Comparison of ENCODE assay signal across 23 mouse cellular contexts in genomic region chr19:5402293-5402692, GRCm38 (mm10). TPM values are rescaled to one million over a fixed set of nuclear protein-coding genes. Genes with fewer than 3 reads are reported as not detected.
DNase-seq lines count a peak whose midpoint lies in the region; ATAC-seq and TF ChIP-seq lines count a peak whose summit lies in the region.
"Had no signal": no experiment of that assay in that cellular context is flagged by ENCODE, and none has a peak within 500 bp of the region (broad histone marks: within the 10 kb centered on the region; RNA-seq: fewer than 3 reads in every experiment).

Tsga10ip (minus strand) TSS chr19:5402526.

- peak within 1 kb of the TSS; percentile 68; the same call in 1 of the 2 replicates for H3K27ac ChIP-seq in cerebellum, adult 2 months (ENCODE audit: insufficient read depth, low read length)
- H3K27ac ChIP-seq in hindbrain, embryonic 13.5 days, result no peak within 1 kb of the TSS
- H3K27ac ChIP-seq in hindbrain, embryonic 11.5 days (ENCODE audit: low read depth, low read length), result no peak within 1 kb of the TSS
- H3K27ac ChIP-seq in lung, embryonic 14.5 days (ENCODE audit: low read depth), result no peak within 1 kb of the TSS
- H3K27ac ChIP-seq in thymus, adult 2 months (ENCODE audit: control insufficient read depth, insufficient read depth, low read length), result no peak within 1 kb of the TSS
- H3K27ac ChIP-seq: heart, adult 2 months; hindbrain, embryonic 15.5 days; neural tube, embryonic 15.5 days had no signal

- H3K9ac ChIP-seq in hindbrain, embryonic 13.5 days, result peak within 1 kb of the TSS; percentile 36; the same call in 1 of the 2 replicates
- no peak within 1 kb of the TSS for H3K9ac ChIP-seq in hindbrain, embryonic 11.5 days (ENCODE audit: low read depth, low read length)
- H3K9ac ChIP-seq in lung, embryonic 14.5 days, result no peak within 1 kb of the TSS
- H3K9ac ChIP-seq: hindbrain, embryonic 15.5 days; neural tube, embryonic 15.5 days had no signal

- peak; percentile 25 to 30 for DNase-seq in cerebellum, adult 2 months
- DNase-seq in cerebellum, adult 11-12 months, result no peak
- no peak for DNase-seq in hindbrain, embryonic 11.5 days (ENCODE audit: low spot score)
- DNase-seq in lung, embryonic 14.5 days, result no peak
- no peak for DNase-seq in lung, postnatal 36 days
- DNase-seq in thymus, postnatal 4 days, result peak; percentile 9
- no peak for DNase-seq in thymus, adult 2 months
- DNase-seq: adrenal gland, postnatal 25 days; gastrocnemius, postnatal 36 days; heart, adult 2 months; heart, postnatal 36 days; kidney, adult 8-10 months; lung, postnatal 14 days; right cerebral cortex, adult 18-20 months; right cerebral cortex, postnatal 4 days had no signal

- H3K4me3 ChIP-seq in cerebellum, adult 2 months (replicated peaks; ENCODE audit: insufficient read depth, low read depth, low read length), result no peak within 1 kb of the TSS
- H3K4me3 ChIP-seq in hindbrain, embryonic 13.5 days, result no peak within 1 kb of the TSS
- no peak within 1 kb of the TSS for H3K4me3 ChIP-seq in hindbrain, embryonic 11.5 days (ENCODE audit: low read depth, low read length)
- no peak within 1 kb of the TSS for H3K4me3 ChIP-seq in lung, embryonic 14.5 days (ENCODE audit: low read depth, low read length)
- H3K4me3 ChIP-seq in thymus, adult 2 months (ENCODE audit: control insufficient read depth, insufficient read depth, low read length), result no peak within 1 kb of the TSS
- H3K4me3 ChIP-seq: heart, adult 2 months; hindbrain, embryonic 15.5 days; neural tube, embryonic 15.5 days had no signal

- TF ChIP-seq POLR2A in cerebellum, adult 2 months (IDR thresholded peaks at IDR 0.05; ENCODE audit: borderline replicate concordance, insufficient read depth, low read length), result no peak
- TF ChIP-seq POLR2A in thymus, adult 2 months (IDR thresholded peaks at IDR 0.05; ENCODE audit: control insufficient read depth, extremely low read depth, insufficient read depth, low read length, poor library complexity), result no peak

- no peak for TF ChIP-seq CTCF in cerebellum, adult 2 months (IDR thresholded peaks at IDR 0.05; ENCODE audit: borderline replicate concordance, insufficient read depth, low read depth, low read length)
- TF ChIP-seq CTCF in lung, embryonic 14.5 days (IDR thresholded peaks at IDR 0.05; ENCODE audit: low read depth), result peak; percentile 19; the same call in 1 of the 2 replicates
- no peak for TF ChIP-seq CTCF in thymus, adult 2 months (IDR thresholded peaks at IDR 0.05; ENCODE audit: borderline replicate concordance, control insufficient read depth, extremely low read depth, insufficient read depth, low read length, poor library complexity)

- no peaks in the 10 kb centered on the region for H3K36me3 ChIP-seq in hindbrain, embryonic 13.5 days
- no peaks in the 10 kb centered on the region for H3K36me3 ChIP-seq in hindbrain, embryonic 11.5 days (ENCODE audit: control insufficient read depth, insufficient read depth, low read length)
- no peaks in the 10 kb centered on the region for H3K36me3 ChIP-seq in lung, embryonic 14.5 days (ENCODE audit: insufficient read depth)
- no peaks in the 10 kb centered on the region for H3K36me3 ChIP-seq in thymus, adult 2 months (ENCODE audit: control insufficient read depth, insufficient read depth, low read length)
- H3K36me3 ChIP-seq: hindbrain, embryonic 15.5 days; neural tube, embryonic 15.5 days had no signal

- H3K27me3 ChIP-seq in cerebellum, adult 2 months (ENCODE audit: control insufficient read depth, insufficient read depth, low read length), result no peaks in the 10 kb centered on the region
- no peaks in the 10 kb centered on the region for H3K27me3 ChIP-seq in hindbrain, embryonic 13.5 days
- H3K27me3 ChIP-seq in hindbrain, embryonic 11.5 days (ENCODE audit: control insufficient read depth, insufficient read depth, low read length), result no peaks in the 10 kb centered on the region
- no peaks in the 10 kb centered on the region for H3K27me3 ChIP-seq in lung, embryonic 14.5 days (ENCODE audit: insufficient read depth, low read length)
- no peaks in the 10 kb centered on the region for H3K27me3 ChIP-seq in thymus, adult 2 months (ENCODE audit: control insufficient read depth, insufficient read depth, low read length)
- H3K27me3 ChIP-seq: hindbrain, embryonic 15.5 days; neural tube, embryonic 15.5 days had no signal

- no peaks in the 10 kb centered on the region for H3K9me3 ChIP-seq in hindbrain, embryonic 13.5 days
- H3K9me3 ChIP-seq in hindbrain, embryonic 11.5 days (ENCODE audit: control insufficient read depth, low read length), result no peaks in the 10 kb centered on the region
- no peaks in the 10 kb centered on the region for H3K9me3 ChIP-seq in lung, embryonic 14.5 days (ENCODE audit: low read depth, low read length)
- H3K9me3 ChIP-seq: hindbrain, embryonic 15.5 days; neural tube, embryonic 15.5 days had no signal

- ATAC-seq in hindbrain, embryonic 13.5 days (ENCODE audit: low FRiP score), result no peak
- no peak for ATAC-seq in hindbrain, embryonic 11.5 days (ENCODE audit: low FRiP score)
- ATAC-seq in lung, embryonic 14.5 days (ENCODE audit: insufficient read depth), result no peak
- ATAC-seq: forebrain, embryonic 16.5 days had no signal

- WGBS in cerebellum, adult 2 months, result 29% methylated on average over 8 of the region's 8 CpGs
- 76% methylated on average over 8 of the region's 8 CpGs for WGBS in hindbrain, embryonic 13.5 days
- WGBS in hindbrain, embryonic 11.5 days, result 76% methylated on average over 8 of the region's 8 CpGs
- 68% methylated on average over 8 of the region's 8 CpGs for WGBS in lung, embryonic 14.5 days
- 97% methylated on average over 8 of the region's 8 CpGs for WGBS in thymus, adult 2 months

- peaks cover 13% of the 10 kb centered on the region for H3K4me1 ChIP-seq in cerebellum, adult 2 months (ENCODE audit: control insufficient read depth, insufficient read depth, low read length)
- H3K4me1 ChIP-seq in hindbrain, embryonic 13.5 days (replicated peaks), result peaks cover 7% of the 10 kb centered on the region
- no peaks in the 10 kb centered on the region for H3K4me1 ChIP-seq in hindbrain, embryonic 11.5 days (replicated peaks; ENCODE audit: control insufficient read depth, insufficient read depth, low read length)
- no peaks in the 10 kb centered on the region for H3K4me1 ChIP-seq in lung, embryonic 14.5 days (ENCODE audit: insufficient read depth)
- peaks cover 5% of the 10 kb centered on the region for H3K4me1 ChIP-seq in thymus, adult 2 months (replicated peaks; ENCODE audit: control insufficient read depth, insufficient read depth, low read length)

- no peak within 1 kb of the TSS for H3K4me2 ChIP-seq in hindbrain, embryonic 13.5 days
- H3K4me2 ChIP-seq in hindbrain, embryonic 11.5 days (replicated peaks; ENCODE audit: low read depth, low read length), result no peak within 1 kb of the TSS
- no peak within 1 kb of the TSS for H3K4me2 ChIP-seq in lung, embryonic 14.5 days
- H3K4me2 ChIP-seq: hindbrain, embryonic 15.5 days; neural tube, embryonic 15.5 days had no signal

RNA-seq across cellular contexts. Expression of gene Tsga10ip, which starts in this region (rescaled TPM):
- polyA plus RNA-seq in cerebellum, adult 2 months (2012; rRNA removed), result 0.21 TPM in 1 of 2 replicates, not detected in the other
- 0.18 TPM in 1 of 2 replicates, not detected in the other for polyA plus RNA-seq in hindbrain, embryonic 13.5 days (2015; fragmentation: Nextera tagmentation; extraction: Ambion mirVana)
- polyA plus RNA-seq in hindbrain, embryonic 11.5 days (2014; fragmentation: Nextera tagmentation; extraction: Ambion mirVana), result 0.53 and 0.54 TPM in 2 replicates
- polyA plus RNA-seq in lung, embryonic 14.5 days (2014; fragmentation: Nextera tagmentation; extraction: Ambion mirVana), result 0.64 TPM in 1 of 2 replicates, not detected in the other
- 0.14 and 0.59 TPM in 2 replicates for polyA plus RNA-seq in thymus, adult 2 months (2012; rRNA removed)
- polyA plus RNA-seq: forebrain, embryonic 16.5 days; hindbrain, embryonic 15.5 days; limb, embryonic 11.5 days; liver, adult 2 months; neural tube, embryonic 15.5 days; stomach, embryonic 14.5 days; urinary bladder, adult 2 months had no signal

Comparison
In these comparisons a context has a peak if more than half of its experiments do, and no peak if none do; other contexts are left out.
1. Peak in DNase-seq and H3K27ac ChIP-seq in cerebellum, adult 2 months; RNA of the gene not detected or under 1 TPM.